Comparison of ENCODE assay signal across 28 mouse cellular contexts in genomic region chr2:122186751-122187150, GRCm38 (mm10). TPM values are rescaled to one million over a fixed set of nuclear protein-coding genes. Genes with fewer than 3 reads are reported as not detected.
"Had no signal": no experiment of that assay in that cellular context is flagged by ENCODE, and none has a peak within 500 bp of the region (broad histone marks: within the 10 kb centered on the region; RNA-seq: fewer than 3 reads in every experiment).

No protein-coding gene starts in this region.

- H3K27ac ChIP-seq: kidney, postnatal 0 days; left cerebral cortex, adult 2 months; liver, embryonic 13.5 days; macrophage; stomach, postnatal 0 days had no signal

- H3K9me3 ChIP-seq: liver, embryonic 13.5 days had no signal

- H3K4me2 ChIP-seq: liver, embryonic 13.5 days; lung, embryonic 14.5 days had no signal

- H3K27me3 ChIP-seq: liver, embryonic 13.5 days had no signal

- DNase-seq: kidney, adult 9 months; kidney, postnatal 25 days; layer of hippocampus, postnatal 36 days; liver, embryonic 13.5 days; lung, embryonic 14.5 days; midbrain, embryonic 14.5 days; right cerebral cortex, postnatal 14 days; right cerebral cortex, postnatal 4 days; thymus, adult 18-20 months had no signal

- H3K36me3 ChIP-seq: liver, embryonic 13.5 days had no signal

- H3K9ac ChIP-seq: liver, embryonic 13.5 days; lung, embryonic 14.5 days had no signal

- ATAC-seq: lung, postnatal 0 days had no signal

- H3K4me3 ChIP-seq: left cerebral cortex, adult 2 months; liver, embryonic 13.5 days had no signal

RNA-seq across cellular contexts. Expression of gene Terb2, which starts 0.7 kb away (rescaled TPM):
- total RNA-seq: layer of hippocampus, adult 8-10 months; layer of hippocampus, postnatal 10 days; layer of hippocampus, postnatal 36 days; left cerebral cortex, adult 2 months; left cerebral cortex, postnatal 10 days; left cerebral cortex, postnatal 36 days; liver, adult 2 months; megakaryocyte, adult 5-6 weeks; midbrain, postnatal 0 days had no signal
- polyA plus RNA-seq: kidney, postnatal 0 days; limb, embryonic 11.5 days; limb, embryonic 14.5 days; liver, adult 2 months; liver, embryonic 13.5 days; liver, embryonic 16.5 days; lung, embryonic 14.5 days; lung, postnatal 0 days; macrophage; midbrain, embryonic 14.5 days; midbrain, postnatal 0 days; neural tube, embryonic 11.5 days; neural tube, embryonic 14.5 days; stomach, embryonic 14.5 days; stomach, postnatal 0 days; urinary bladder, adult 2 months had no signal

RNA-seq across cellular contexts. Expression of gene Patl2, which starts 0.8 kb away (rescaled TPM):
- total RNA-seq: layer of hippocampus, postnatal 10 days; left cerebral cortex, adult 2 months; left cerebral cortex, postnatal 36 days; megakaryocyte, adult 5-6 weeks had no signal
- polyA plus RNA-seq: limb, embryonic 11.5 days; liver, adult 2 months; lung, embryonic 14.5 days; lung, postnatal 0 days; midbrain, embryonic 14.5 days; neural tube, embryonic 11.5 days; stomach, embryonic 14.5 days; stomach, postnatal 0 days; urinary bladder, adult 2 months had no signal

RNA-seq across cellular contexts. Expression of gene Trim69, which starts 26.3 kb away (rescaled TPM):
- total RNA-seq: layer of hippocampus, adult 8-10 months; layer of hippocampus, postnatal 10 days; layer of hippocampus, postnatal 36 days; left cerebral cortex, adult 2 months; left cerebral cortex, postnatal 10 days; left cerebral cortex, postnatal 36 days; megakaryocyte, adult 5-6 weeks; midbrain, postnatal 0 days had no signal
- polyA plus RNA-seq: kidney, postnatal 0 days; limb, embryonic 11.5 days; liver, embryonic 13.5 days; lung, embryonic 14.5 days; lung, postnatal 0 days; midbrain, embryonic 14.5 days; midbrain, postnatal 0 days; neural tube, embryonic 11.5 days; neural tube, embryonic 14.5 days; stomach, postnatal 0 days had no signal
